Mouse (Mus musculus) heart, adult 11 months (tissue): Measurements from ENCODE around the gene Vtcn1.

Source experiments
- DNase-seq: peaks from one replicate; pipeline ENCODE4 v3.0.0; 2022

The Vtcn1 gene

DNA sequence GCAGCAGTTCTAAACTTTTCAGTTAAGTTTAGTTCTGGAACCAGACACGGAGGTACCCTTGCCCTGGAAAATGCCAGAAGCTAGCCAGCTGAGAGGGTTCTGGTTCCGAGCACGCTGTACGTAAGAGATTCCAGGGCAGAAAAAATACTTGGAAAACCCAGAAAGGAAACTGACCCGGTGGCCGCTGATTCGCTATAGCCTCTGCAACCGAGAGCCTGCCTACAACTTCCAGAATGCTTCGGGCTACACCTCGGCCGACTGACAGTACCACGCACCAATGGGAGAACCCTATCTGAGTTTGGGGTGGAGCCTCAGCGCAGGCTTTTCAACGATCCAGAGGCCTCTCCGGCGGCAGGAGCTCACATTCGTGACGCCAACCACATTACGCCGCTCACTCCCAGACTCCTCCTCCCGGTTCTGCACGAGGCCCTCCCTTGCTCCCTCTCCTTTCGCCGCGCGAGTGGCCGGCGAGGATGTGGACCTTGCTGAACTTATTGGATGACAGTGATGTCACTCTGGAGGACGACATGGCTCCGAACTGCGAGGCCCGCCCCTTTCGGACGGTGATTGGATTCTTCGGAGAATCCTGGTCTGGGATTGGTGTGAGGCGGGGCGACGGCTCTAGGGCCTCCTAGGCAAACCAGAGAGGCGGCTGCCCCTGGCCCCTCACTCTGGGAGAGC, 96.7 kb downstream of the Vtcn1 start, which contains the start of gene Trim45:
TSS of gene Trim45 (plus strand) at position 378 of the 681 bp plus-strand sequence.
- peak; percentile 100 for DNase-seq

DNA sequence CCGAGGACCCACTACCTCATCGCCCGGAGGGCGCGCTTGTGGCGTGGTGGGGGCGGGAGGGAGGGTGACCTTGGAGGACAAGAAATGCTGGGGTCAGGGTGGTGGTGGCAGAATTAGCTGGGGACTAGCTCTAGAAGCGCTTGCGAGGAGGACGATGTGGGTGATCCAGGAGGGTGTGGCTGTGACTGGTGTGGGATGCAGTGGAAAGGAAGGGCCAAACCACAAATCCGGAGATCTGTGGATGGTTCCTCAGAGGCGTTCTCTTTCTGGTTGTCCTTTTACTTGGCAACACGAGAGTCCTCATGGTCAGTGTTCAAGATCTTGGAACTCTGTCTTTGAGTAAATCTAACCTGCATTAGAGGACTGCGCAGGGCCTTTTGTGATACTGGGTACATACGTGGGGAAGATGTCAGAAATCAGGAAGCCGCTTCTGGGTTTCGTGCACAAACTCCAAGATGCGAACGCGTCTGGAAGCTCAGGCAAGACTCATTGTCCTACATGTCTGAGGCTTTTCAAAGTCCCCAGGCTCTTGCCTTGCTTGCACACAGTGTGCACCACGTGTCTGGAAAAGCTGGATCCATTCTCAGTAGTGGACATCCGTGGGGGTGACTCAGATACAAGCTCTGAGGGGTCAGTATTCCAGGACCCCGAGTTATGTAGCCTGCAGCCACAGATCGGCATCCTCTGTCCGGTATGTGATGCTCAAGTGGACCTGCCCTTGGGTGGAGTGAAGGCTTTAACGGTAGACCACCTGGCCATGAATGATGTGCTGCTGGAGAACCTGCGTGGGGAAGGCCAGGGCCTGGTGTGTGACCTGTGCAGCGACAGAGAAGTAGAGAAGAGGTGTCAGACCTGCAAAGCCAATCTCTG, 97.5 kb downstream of the Vtcn1 start:
- DNase-seq = peak; percentile 95

DNA sequence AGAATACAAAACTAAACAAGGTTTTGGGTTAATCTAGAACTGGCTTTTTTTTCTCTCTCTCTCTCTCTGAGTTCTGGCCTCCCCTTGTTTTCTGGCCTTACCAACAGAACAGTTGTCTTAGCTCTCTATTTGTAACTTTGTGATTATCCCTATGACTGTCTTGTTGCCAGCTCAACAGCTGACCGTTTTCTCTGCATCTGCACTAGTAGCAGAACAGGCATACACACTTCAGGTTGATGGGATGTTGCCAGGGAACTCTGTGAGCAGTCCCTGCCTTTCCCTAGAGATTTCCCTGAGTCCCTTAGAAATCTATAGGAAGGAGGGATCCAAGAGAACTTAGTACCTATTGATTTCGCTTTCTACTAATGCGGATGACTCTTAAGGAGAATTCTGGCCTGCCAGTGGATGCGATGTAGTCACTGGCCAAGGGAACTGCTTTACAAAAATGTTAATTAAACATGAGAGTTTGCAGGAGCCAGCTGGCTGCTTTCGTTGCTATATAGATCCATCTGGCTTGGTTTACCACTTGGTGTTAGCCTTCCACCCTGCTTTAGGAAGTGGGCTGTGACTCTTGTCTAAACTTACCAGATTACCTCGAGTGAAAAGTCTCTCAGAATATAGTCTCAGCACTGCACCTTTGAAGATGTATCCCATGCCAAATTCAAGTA, 98.9 kb downstream of the Vtcn1 start:
- DNase-seq = peak; percentile 92

DNA sequence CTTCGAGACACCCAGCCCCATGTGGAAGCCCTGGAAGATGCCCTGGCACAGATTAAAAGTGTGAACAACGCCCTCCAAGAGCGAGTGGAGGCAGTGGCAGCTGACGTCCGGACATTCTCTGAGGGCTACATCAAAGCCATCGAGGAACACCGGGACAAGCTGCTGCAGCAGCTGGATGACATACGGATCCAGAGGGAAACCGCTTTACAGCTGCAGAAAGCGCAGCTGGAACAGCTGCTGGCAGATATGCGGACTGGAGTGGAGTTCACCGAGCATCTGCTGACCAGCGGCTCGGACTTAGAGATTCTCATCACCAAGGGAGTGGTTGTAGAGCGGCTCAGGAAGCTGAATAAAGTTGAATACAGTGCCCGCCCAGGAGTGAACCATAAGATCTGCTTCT, 99.9 kb downstream of the Vtcn1 start:
- peak; percentile 95 for DNase-seq

DNA sequence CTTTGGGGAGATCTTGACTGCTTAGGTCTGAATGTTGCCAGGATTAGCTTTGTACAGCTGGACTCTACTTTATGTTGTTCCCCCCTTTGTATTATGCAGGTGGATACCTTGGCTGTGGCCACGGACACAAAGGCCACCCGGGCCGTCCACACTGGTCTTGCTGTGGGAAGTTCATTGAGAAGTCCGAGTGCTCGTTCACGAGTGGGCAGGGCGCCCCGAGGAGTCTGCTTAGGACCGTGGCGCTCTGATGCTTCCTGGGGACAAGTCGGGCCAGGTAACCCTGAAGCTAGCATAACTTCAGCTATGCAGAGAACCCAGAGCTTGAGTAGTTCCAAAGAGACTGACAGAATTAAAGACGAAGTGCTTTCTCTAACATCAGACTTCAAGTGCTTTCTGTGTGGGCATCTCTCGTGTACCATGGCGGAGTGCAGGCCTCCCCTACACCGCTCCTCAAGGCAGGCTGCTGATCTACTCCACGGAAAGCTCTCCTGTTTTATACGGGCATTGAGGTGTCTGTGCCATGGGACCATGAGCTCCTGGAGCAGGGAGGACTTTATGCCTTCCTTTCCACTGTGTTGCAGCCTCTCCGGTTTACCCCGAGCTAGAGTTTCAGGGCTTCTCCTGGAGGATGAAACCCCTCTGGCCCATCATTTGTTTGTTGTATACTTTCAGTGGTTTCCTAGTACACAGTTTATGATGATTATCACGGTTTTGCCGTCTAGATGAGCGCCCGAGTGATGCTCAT, 106.2 kb downstream of the Vtcn1 start:
- DNase-seq = peak; percentile 84

DNA sequence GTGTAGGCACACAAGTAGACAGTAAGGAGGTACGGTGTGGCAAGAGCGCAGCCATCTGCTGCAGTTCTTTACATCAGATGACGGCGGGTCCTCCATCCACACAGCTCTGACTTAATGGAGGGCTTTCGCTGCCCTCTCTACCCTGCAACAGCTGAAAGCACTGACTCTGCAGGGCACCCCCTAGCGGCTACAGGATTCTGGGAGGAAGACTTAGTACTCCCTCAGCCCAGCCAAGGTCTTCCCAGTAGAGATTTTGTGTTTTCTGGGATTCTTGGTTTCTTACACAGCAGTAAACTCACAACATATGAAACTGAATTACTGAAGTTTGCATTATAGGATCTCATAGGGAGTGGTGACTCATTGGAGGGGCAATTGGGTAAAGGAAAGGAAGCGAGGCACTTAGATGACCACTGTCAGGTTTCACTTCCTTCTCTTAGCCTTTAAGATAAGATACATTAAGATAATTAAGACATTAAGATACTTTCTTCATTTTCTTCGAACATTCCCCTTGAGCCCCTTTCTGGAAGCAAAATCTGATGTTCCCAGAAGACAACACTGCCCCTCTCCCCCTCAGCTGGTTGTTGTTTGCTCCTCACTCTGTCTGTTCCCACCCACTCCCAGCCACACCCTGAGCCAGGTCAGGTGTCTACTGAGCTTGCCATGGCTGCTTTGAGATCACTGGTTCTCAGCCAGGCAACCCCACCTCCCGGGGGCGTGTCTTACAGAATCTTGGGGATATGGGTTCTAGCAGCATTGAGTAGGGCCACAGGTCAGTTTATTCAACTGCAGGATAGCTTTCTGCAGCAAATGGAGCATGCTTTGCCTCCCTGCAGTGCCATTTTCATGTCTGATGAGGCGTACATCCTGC, 107.1 kb downstream of the Vtcn1 start:
- peak; percentile 85 for DNase-seq

DNA sequence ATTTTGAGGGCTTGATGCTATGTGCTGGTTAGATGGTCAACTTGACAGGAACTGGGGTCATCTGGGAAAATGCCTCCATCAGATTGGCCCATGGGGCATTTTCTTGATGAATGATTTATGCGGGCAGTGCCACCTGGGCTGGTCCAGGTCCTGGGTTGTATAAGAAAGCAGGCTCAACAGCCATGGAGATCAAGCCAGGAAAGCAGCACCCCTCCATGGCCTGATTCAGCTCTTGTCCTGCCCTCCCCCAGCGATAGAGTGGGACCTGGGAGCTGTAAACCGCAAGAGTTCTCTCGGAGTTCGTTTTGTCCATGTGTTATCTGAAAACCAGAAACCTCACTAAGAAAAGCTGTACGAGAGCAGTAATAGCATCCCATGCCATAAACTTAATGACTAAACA, 110.3 kb downstream of the Vtcn1 start:
- peak; percentile 63 for DNase-seq

DNA sequence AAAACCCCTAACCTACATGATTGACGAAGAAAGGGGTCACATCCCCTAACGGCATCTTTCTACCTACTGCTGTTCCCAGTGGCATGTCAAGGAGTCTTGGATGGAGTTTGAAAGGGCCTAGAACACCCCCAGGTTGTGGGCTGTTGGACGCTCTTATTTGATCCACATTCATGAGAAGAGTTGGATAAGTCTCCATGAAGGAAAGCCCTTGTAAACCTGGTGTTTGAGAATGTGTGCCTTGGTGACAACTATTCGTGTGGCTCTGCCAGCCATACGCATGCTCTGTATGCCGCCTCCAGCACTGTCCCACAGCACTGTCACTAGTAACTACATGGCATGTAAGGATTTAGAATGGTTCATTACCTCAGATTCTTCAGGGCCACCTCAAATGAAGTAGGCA, 110.9 kb downstream of the Vtcn1 start:
- DNase-seq = peak; percentile 66

DNA sequence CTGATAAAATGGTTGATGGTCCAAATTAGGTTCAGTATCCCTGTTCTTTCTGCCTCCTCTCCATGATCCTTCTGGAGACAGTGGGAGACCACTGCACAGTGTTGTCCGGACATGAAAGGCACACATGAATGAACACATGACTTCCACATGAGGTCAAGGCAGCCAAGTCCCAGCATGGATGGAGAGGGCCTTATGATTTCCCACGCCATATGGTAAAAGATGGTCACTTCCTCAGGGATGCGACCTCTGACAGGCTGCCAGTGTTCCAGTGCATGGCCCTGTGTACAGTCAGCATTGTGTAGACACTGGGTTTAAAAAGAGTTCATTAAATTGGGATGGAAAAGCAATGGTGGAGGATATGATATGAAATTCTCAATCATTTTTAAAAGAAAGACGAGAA, 113.0 kb downstream of the Vtcn1 start:
- DNase-seq = no peak

DNA sequence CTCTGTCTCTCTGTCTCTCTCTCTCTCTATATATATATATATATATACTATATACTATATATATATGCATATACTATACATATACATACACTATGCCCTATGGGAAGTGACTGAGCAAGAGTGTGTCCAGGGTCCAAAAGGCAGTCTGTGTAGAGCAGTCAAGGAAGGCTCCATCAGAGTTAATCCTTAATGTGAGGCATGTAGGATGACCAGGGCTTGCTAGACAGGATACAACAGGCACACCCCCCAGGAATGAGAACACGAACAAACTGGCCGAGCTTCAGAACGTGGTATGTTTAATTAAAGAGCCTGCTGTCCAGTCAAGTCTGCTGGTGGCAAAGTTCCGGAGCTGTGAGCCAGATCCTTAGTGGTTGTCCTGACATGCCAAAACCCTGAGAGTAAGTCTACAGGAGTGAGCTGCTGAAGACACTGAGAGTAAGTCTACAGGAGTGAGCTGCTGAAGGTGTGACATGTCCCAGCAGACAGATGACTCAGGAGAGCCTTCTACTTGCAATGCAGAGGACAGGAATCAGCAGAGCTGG, 115.3 kb downstream of the Vtcn1 start:
- DNase-seq = no peak
